Mouse (Mus musculus): ENCODE data around the gene Mgst2. TPM values are rescaled to one million over a fixed set of nuclear protein-coding genes. Genes with fewer than 3 reads are reported as not detected.

Mgst2 gene
- total RNA-seq, 2 experiments from 2014 or later = 0.33 to 0.49 TPM

- DNase-seq = no peak
- intact Hi-C loops (cut with DNase I; ENCODE audit: low total_unique reads) = no loop called here
Observed at GRCm38 (mm10) chr3:51727968-51728367, 67.8 kb downstream of the Mgst2 start.

- DNase-seq = no peak
- intact Hi-C loops (cut with DNase I; ENCODE audit: low total_unique reads) = no loop called here
Observed at GRCm38 (mm10) chr3:51728456-51728855, 68.3 kb downstream of the Mgst2 start.

GRCm38 (mm10) chr3:51729109-51729918 is 69.2 kb downstream of the Mgst2 start:
- intact Hi-C loops (cut with DNase I; ENCODE audit: low total_unique reads) = no loop called here
- no peak for DNase-seq

GRCm38 (mm10) chr3:51730662-51731061 is 70.5 kb downstream of the Mgst2 start:
- no peak for DNase-seq
- intact Hi-C loops (cut with DNase I; ENCODE audit: low total_unique reads) = no loop called here

- DNase-seq = no peak
- intact Hi-C loops (cut with DNase I; ENCODE audit: low total_unique reads) = no loop called here
Observed at GRCm38 (mm10) chr3:51731949-51732636, 71.9 kb downstream of the Mgst2 start.

Other genes with a start within 250 kb of the Mgst2 start
- 10 to 100 TPM; 37.9 to 55.4 TPM for gene Naa15, start 245.2 kb upstream of the Mgst2 start, total RNA-seq (2021)
- 1 to 10 TPM; 8.1 to 9.5 TPM for gene Rab33b, start 176.4 kb upstream of the Mgst2 start, total RNA-seq (2021)
- 100 to 1,000 TPM; 113 to 116 TPM for gene Setd7, start 99.5 kb upstream of the Mgst2 start, total RNA-seq (2021)